Mouse (Mus musculus) WW6 (cell line): ENCODE results near the gene Ptpn1.
A peak's percentile ranks its signal among the peaks of the same experiment; 100 is the strongest.

ENCODE experiments used
- DNase-seq: peaks from one replicate; pipeline ENCODE4 v3.0.0-alpha.2; 2013; ENCODE audit warnings: low read depth, low spot score

Ptpn1 gene

GRCm38 (mm10) chr2:167920960-167921495, 10.8 kb upstream of the Ptpn1 start:
- no peak for DNase-seq

GRCm38 (mm10) chr2:167921823-167922222, 10.0 kb upstream of the Ptpn1 start:
- DNase-seq, result no peak

GRCm38 (mm10) chr2:167924011-167924410, 7.8 kb upstream of the Ptpn1 start:
- no peak for DNase-seq

GRCm38 (mm10) chr2:167924803-167925604, 6.9 kb upstream of the Ptpn1 start:
- peak; percentile 59 for DNase-seq

GRCm38 (mm10) chr2:167925841-167926800, 5.7 kb upstream of the Ptpn1 start:
- no peak for DNase-seq

GRCm38 (mm10) chr2:167928002-167928526, 3.8 kb upstream of the Ptpn1 start:
- no peak for DNase-seq

- no peak for DNase-seq
These were observed 2.9 kb upstream of the Ptpn1 start for GRCm38 (mm10) chr2:167928972-167929371.

GRCm38 (mm10) chr2:167930975-167931374, 882 bp upstream of the Ptpn1 start:
- no peak for DNase-seq

GRCm38 (mm10) chr2:167932727-167933231, 922 bp downstream of the Ptpn1 start:
- no peak for DNase-seq

GRCm38 (mm10) chr2:167933397-167933796, 1.5 kb downstream of the Ptpn1 start:
- DNase-seq, result no peak

GRCm38 (mm10) chr2:167935956-167936355, 4.1 kb downstream of the Ptpn1 start:
- no peak for DNase-seq

GRCm38 (mm10) chr2:167938786-167939185, 6.9 kb downstream of the Ptpn1 start:
- no peak for DNase-seq

GRCm38 (mm10) chr2:167939204-167939603, 7.3 kb downstream of the Ptpn1 start:
- no peak for DNase-seq

GRCm38 (mm10) chr2:167939632-167940399, 8.0 kb downstream of the Ptpn1 start:
- DNase-seq, result no peak

- no peak for DNase-seq
These were observed 8.8 kb downstream of the Ptpn1 start for GRCm38 (mm10) chr2:167940636-167941035.

GRCm38 (mm10) chr2:167941320-167941719, 9.5 kb downstream of the Ptpn1 start:
- no peak for DNase-seq

GRCm38 (mm10) chr2:167941745-167942176, 9.9 kb downstream of the Ptpn1 start:
- no peak for DNase-seq

- DNase-seq, result no peak
These were observed 10.5 kb downstream of the Ptpn1 start for GRCm38 (mm10) chr2:167942199-167942925.

GRCm38 (mm10) chr2:167942926-167943633, 11.2 kb downstream of the Ptpn1 start:
- DNase-seq, result no peak

- DNase-seq, result no peak
These were observed 12.3 kb downstream of the Ptpn1 start for GRCm38 (mm10) chr2:167944193-167944592.
